Mouse (Mus musculus): ENCODE data around the gene Nrros.

- no peak for TF ChIP-seq CTCF (IDR thresholded peaks at IDR 0.05; ENCODE audit: borderline replicate concordance, insufficient read depth, low read length)
- TF ChIP-seq POLR2A (IDR thresholded peaks at IDR 0.05; ENCODE audit: low read depth, low read length) = no peak
Measured at GRCm38 (mm10) chr16:32190011-32190441, 24.6 kb upstream of the Nrros start.
